Mouse (Mus musculus) lung, postnatal 0 days (tissue): ENCODE results near the gene Gm5678.

Experiments used
- CTCF ChIP-seq: IDR thresholded peaks from 2 replicates; pipeline ENCODE4 v1.5.1; 2016; ENCODE audit warnings: antibody characterized with exemption, mild to moderate bottlenecking
- EP300 ChIP-seq: IDR thresholded peaks from 2 replicates; pipeline ENCODE4 v1.6.1; 2016; ENCODE audit warnings: antibody characterized with exemption, mild to moderate bottlenecking, control low read depth

DNA sequence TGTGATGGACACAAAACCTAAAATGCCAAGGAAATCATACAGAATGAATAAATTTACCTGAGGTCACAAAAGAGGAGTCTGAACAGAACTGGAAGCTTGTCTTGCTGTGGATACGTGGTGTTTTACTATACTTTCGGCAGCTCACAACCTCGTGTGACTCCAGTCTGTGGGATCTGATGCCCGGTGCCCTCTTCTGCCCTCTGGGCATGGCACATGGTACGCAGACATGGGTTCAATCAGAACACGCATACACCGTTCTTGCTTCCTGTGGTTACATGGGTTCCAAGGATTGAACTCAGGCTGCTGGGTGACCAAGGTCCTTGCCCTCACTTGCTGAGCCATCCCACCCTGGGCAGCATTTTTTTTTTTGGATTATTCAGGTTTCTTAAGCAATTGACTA is 21.8 kb upstream of the Gm5678 start:
- TF ChIP-seq CTCF (no peak), EP300 (no peak)
